Mouse (Mus musculus): ENCODE results near the gene Kif13a. TPM values are rescaled to one million over a fixed set of nuclear protein-coding genes. Genes with fewer than 3 reads are reported as not detected.

Kif13a gene
- polyA plus RNA-seq, 1 experiment = not detected

DNA sequence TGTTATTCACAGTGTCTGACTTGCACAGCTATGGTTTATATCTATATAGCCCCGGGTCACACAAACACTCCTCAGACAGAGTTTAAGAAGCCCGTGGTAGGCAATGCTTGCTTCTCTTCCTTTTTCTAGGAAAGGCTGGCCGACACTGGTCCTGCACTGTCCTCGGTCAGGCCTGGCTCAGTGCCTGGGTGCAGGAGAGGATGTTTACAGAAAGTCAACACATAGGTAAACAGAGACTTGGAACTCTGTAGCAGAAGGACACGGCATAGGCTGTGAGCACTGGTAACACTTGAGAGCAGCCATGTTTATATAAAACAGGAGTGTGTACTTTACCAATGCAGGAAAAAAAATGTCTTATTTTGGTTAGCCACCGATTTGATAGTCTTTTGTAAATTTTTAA, 54.3 kb downstream of the Kif13a start:
- no peak for TF ChIP-seq GATA1 (IDR thresholded peaks at IDR 0.05; ENCODE audit: low read length)

DNA sequence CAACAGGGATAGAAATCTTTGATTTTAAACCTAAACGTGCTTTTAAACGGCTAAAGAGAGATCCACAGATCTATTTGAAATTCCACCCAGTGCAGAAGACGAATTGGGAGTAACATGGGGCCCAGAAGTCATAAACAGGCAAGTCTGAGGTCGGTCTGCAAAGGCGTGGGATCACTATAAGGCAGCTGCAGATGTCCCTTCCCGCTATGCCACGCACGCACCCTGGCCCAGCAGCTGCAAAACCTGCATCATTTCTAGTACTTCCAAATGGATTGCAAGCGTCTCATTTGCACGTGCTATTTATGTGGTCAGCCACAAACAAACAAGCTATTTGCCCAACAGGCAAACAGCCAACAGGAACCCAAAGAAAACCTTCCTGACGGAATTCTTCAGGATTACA, 56.9 kb downstream of the Kif13a start:
- TF ChIP-seq GATA1 (IDR thresholded peaks at IDR 0.05; ENCODE audit: low read length) = no peak

DNA sequence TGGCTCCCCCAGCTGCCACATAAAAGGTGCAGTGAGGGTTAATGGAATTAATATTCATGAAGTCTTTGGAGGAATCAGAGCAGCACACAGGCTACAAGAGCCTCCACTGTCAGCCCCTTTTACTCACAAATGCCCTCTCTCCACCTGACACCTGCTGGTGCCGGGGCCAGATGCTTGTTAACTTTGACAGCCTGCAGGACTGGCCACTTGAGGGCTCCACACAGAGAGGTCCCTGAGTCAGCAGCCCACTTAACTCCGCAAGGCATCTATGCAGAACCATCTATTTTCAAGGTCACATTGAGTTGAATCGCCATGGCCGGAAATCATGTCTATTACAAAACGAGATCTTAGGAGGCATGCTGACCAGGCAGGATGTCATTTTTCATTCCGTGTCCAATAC, 57.5 kb downstream of the Kif13a start:
- no peak for TF ChIP-seq GATA1 (IDR thresholded peaks at IDR 0.05; ENCODE audit: low read length)

- TF ChIP-seq GATA1 (IDR thresholded peaks at IDR 0.05; ENCODE audit: low read length) = no peak
Measured at GRCm38 (mm10) chr13:46869464-46869863, 60.2 kb downstream of the Kif13a start.

DNA sequence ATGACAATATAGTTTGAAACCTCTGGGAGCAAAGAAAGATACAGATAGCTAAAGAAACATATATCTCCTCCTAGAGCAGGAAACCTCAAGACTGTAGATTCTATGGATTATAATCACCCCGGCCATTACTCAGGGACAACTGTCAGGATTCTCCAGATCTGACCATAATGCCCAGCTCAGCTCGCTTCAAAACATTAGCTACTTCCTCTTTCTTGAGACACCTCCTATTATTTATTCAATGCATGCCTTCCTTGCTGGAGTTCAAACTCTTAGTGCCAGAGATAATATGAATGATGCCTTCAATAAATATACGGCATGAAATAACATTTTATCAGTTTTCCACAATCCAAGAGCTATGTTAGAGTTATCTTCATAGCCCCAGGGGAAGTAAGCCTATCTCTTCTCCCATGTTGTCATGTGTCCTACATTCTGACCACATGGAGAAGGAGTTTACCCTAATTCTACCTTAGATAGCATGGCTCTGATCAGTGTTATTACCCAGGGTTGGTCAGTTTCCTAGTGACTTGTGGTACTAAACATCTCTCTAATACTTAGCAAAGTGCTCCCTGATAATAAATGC, 66.4 kb downstream of the Kif13a start:
- no peak for TF ChIP-seq GATA1 (IDR thresholded peaks at IDR 0.05; ENCODE audit: low read length)

GRCm38 (mm10) chr13:46859876-46860275, 69.8 kb downstream of the Kif13a start:
- no peak for TF ChIP-seq GATA1 (IDR thresholded peaks at IDR 0.05; ENCODE audit: low read length)

GRCm38 (mm10) chr13:46859173-46859572, 70.5 kb downstream of the Kif13a start:
- no peak for TF ChIP-seq GATA1 (IDR thresholded peaks at IDR 0.05; ENCODE audit: low read length)

DNA sequence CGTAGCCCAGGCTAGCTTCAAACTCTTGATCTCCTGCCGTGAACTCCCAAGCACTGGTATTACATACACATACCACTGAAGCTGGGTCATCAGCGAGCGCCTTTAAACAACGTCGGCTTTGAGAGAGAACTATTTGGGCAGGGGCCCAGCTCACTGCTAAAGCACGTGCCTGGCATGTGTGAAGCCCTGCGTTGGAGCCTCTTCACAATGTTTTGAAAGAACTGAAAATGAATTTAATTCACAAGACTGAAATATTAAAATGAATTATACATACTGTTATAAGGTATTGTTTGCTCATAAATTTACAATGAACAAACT, 70.9 kb downstream of the Kif13a start:
- no peak for TF ChIP-seq GATA1 (IDR thresholded peaks at IDR 0.05; ENCODE audit: low read length)

DNA sequence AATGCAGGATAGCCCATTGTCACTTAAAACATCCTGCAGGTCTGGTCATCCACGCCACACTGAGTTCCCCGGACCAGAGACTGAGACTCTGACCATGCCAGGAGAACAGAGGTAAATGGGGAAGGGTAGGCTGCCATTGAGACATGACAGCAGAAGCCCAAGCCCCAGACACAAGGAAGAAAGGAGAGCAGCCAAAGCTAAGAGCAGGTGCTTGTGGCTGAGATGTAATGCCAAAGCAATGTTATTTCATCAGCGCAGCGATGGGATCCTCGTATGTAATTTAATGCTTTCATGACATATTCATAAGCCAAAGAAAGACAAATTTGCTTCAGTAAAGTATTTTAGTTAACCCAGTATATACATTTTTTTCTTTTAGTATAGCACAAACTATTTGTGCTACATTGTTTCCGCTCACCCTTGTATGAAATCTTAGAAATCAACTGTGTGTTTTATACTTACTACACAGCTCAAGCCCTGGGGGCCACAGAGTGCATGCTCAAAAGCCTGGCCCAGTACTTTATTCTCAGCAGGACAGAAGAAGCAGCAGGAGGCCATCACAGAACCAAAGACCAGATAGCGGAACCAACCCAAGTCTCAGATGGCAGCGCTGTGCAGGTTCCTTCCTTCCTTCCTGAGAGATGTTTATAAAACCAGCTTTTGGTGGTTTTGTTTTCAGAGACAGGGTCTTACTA, 71.4 kb downstream of the Kif13a start:
- TF ChIP-seq GATA1 (IDR thresholded peaks at IDR 0.05; ENCODE audit: low read length) = no peak

- no peak for TF ChIP-seq GATA1 (IDR thresholded peaks at IDR 0.05; ENCODE audit: low read length)
Measured at GRCm38 (mm10) chr13:46854456-46854855, 75.2 kb downstream of the Kif13a start.

- no peak for TF ChIP-seq GATA1 (IDR thresholded peaks at IDR 0.05; ENCODE audit: low read length)
Measured at GRCm38 (mm10) chr13:46852470-46852869, 77.2 kb downstream of the Kif13a start.

- no peak for TF ChIP-seq GATA1 (IDR thresholded peaks at IDR 0.05; ENCODE audit: low read length)
Measured at GRCm38 (mm10) chr13:46845456-46845855, 84.2 kb downstream of the Kif13a start.

DNA sequence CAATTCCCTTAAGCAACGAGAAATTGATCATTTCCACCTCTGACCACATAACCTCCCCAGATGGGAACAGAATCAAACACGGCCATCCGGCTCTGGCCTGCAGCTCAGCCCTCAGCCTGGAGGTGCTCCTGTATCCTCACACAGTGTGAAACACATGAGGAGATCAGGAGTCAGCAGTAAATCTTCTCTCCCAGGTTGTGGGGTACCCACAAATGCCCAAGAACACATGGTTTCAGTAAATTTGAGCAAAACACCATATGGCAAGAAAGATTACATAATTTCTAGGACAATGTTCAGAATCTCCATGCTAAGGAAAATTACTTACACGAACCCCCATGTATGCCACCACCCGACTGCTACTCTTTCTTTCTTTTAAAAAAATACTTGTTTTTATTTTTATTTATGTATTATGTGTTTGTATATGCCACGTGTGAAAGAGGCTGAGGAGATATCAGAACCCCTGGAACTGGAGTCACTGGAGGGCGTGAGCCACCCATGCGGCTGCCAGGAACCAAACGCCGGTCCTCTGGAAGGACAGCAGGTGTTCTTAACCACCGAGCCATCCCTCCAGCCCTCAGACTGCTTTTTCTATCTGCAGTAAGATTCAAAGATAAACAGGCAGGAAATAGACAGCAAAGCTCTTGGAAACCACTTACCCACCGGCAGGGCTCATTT, 85.0 kb downstream of the Kif13a start:
- TF ChIP-seq GATA1 (IDR thresholded peaks at IDR 0.05; ENCODE audit: low read length) = no peak

GRCm38 (mm10) chr13:46843646-46844045, 86.0 kb downstream of the Kif13a start:
- TF ChIP-seq GATA1 (IDR thresholded peaks at IDR 0.05; ENCODE audit: low read length) = no peak

DNA sequence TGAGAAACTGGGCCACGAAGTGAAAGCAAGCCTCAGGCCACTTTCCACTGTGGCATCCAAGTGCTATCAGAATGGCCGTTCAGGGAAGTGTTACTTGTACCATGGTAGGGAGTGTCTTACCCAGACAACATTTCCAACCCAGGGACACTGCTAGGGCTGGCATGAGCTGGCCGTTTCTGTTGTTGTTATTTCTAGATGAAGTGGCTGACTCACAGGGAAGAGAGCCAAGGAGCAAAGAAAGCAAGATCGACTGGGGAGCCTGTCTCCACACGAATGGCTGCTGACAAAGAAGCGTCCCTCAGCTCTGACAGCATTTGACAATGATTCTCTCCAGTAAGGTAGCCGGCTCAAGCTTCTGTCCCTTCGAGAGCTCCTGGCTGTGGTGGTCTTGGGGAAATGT, 87.5 kb downstream of the Kif13a start:
- no peak for TF ChIP-seq GATA1 (IDR thresholded peaks at IDR 0.05; ENCODE audit: low read length)

- no peak for TF ChIP-seq GATA1 (IDR thresholded peaks at IDR 0.05; ENCODE audit: low read length)
Measured at GRCm38 (mm10) chr13:46841668-46842067, 88.0 kb downstream of the Kif13a start.

- no peak for TF ChIP-seq GATA1 (IDR thresholded peaks at IDR 0.05; ENCODE audit: low read length)
Measured at GRCm38 (mm10) chr13:46840676-46841075, 89.0 kb downstream of the Kif13a start.
